Mouse (Mus musculus) kidney, postnatal 0 days (tissue): ENCODE measurements around the gene Uap1l1. TPM values are rescaled to one million over a fixed set of nuclear protein-coding genes. Genes with fewer than 3 reads are reported as not detected.

Source experiments
- ATAC-seq: fragments of 200-750 bp; cut with Nextera tagmentation; replicated peaks from 2 replicates; pipeline ENCODE4 v1.8.0; 2017; ENCODE audit warnings: low read depth, moderate number of reproducible peaks, moderate TSS enrichment, moderate library complexity; ENCODE audit not compliant: low FRiP score
- DNase-seq: peaks from one replicate; pipeline ENCODE4 v3.0.0-alpha.2; 2016; ENCODE audit warnings: low spot score
- H3K27ac ChIP-seq: fragments of 300-500 bp; sonication (generic); 2 replicates; pipeline ENCODE4 v1.5.1; 2014; ENCODE audit warnings: mild to moderate bottlenecking
- H3K27me3 ChIP-seq: fragments of 300-500 bp; sonication (generic); 2 replicates; pipeline ENCODE4 v1.6.1; 2014; ENCODE audit warnings: low read length, mixed read lengths; ENCODE audit not compliant: insufficient read depth
- H3K36me3 ChIP-seq: fragments of 300-500 bp; sonication (generic); 2 replicates; pipeline ENCODE4 v1.6.1; 2014; ENCODE audit warnings: low read length, mixed read lengths; ENCODE audit not compliant: insufficient read depth
- H3K4me1 ChIP-seq: fragments of 300-500 bp; sonication (generic); replicated peaks from 2 replicates; pipeline ENCODE4 v1.6.1; 2014; ENCODE audit warnings: antibody characterized with exemption, low read length, mixed read lengths; ENCODE audit not compliant: insufficient read depth
- H3K4me2 ChIP-seq: fragments of 300-500 bp; sonication (generic); 2 replicates; pipeline ENCODE4 v1.6.1; 2014; ENCODE audit warnings: mild to moderate bottlenecking, low read length, moderate library complexity, mixed read lengths
- H3K4me3 ChIP-seq: fragments of 300-500 bp; sonication (generic); replicated peaks from 2 replicates; pipeline ENCODE4 v1.5.1; 2014; ENCODE audit warnings: low read depth, low read length
- H3K9ac ChIP-seq: fragments of 300-500 bp; sonication (generic); 2 replicates; pipeline ENCODE4 v1.6.1; 2014; ENCODE audit warnings: low read depth, low read length
- H3K9me3 ChIP-seq: fragments of 300-500 bp; sonication (generic); replicated peaks from 2 replicates; pipeline ENCODE4 v1.6.1; 2016; ENCODE audit warnings: low read length, inconsistent platforms, mixed read lengths
- CTCF ChIP-seq: IDR thresholded peaks from 2 replicates; pipeline ENCODE4 v1.5.1; 2016; ENCODE audit warnings: antibody characterized with exemption, low read depth, mild to moderate bottlenecking, moderate library complexity
- WGBS: fragments of 180-500 bp; shearing (Covaris S2); extraction: QIAGEN DNeasy Blood & Tissue Kit; methylation state at CpG from one replicate; pipeline ENCODE4 v1.1.7; 2014; 5-methylcytosine and 5-hydroxymethylcytosine counted together
- polyA plus RNA-seq: library from polyadenylated mRNA; unstranded; fragments of >200 nt; fragmentation: Nextera tagmentation; extraction: Ambion mirVana; gene quantifications from 2 replicates; pipeline ENCODE4 v1.2.1, GENCODE M21; 2015

Gene Uap1l1
- polyA plus RNA-seq, 1 experiment from 2014 or later = 80.5 TPM

DNA sequence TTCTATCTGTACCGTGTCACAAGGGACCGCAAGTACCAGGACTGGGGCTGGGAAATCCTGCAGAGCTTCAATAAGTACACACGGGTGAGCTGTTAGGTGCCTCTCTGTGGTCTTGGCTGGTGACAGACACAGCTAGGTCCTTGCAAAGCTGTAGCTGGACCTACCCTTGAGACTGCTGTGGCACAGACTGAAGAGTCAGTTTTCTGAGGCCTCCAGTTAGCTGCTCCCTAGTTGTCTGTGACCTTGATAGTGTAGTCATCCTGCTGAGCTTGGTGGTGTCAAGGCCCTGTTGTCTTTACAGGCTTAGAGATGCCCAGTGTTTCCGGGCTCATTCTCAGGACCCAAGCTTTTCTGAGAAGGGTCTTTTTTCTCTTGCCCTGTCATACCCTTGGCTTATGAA, 16.0 kb downstream of the Uap1l1 start:
- DNase-seq (no peak), ATAC-seq (no peak)
- peaks cover 62% of the 10 kb centered on the region for H3K36me3 ChIP-seq
- no peaks in the 10 kb centered on the region for H3K27me3 ChIP-seq
- H3K27ac ChIP-seq = no peak overlapping the region
- 98% methylated on average over 4 of the region's 4 CpGs for WGBS
- TF ChIP-seq CTCF = no peak
- H3K9ac ChIP-seq = no peak overlapping the region
- no peaks in the 10 kb centered on the region for H3K9me3 ChIP-seq
- H3K4me3 ChIP-seq = no peak overlapping the region
- H3K4me2 ChIP-seq = no peak overlapping the region
- no peaks in the 10 kb centered on the region for H3K4me1 ChIP-seq

DNA sequence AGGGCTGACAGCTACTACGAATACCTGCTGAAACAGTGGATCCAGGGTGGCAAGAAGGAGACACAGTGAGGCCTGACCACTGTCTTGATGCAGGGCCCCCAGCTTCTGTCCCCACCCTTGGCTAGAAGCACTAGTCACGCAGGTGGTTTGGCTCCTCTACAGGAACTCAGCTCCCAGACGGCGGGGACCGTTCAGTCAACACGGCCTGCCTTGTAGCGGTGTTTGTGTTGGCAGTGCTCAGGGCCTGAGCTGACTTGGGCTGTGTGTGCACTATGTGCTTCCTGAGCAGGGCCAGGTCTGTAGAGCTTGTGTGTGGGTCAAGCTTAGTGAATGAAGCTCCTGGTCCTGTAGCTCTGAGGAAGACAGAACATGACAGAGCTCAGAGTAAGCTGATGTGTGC, 17.3 kb downstream of the Uap1l1 start:
- TF ChIP-seq CTCF = no peak
- H3K36me3 ChIP-seq = peaks cover 73% of the 10 kb centered on the region
- H3K27ac ChIP-seq = no peak overlapping the region
- no peaks in the 10 kb centered on the region for H3K4me1 ChIP-seq
- WGBS = 80% methylated on average over 7 of the region's 7 CpGs
- no peak overlapping the region for H3K4me3 ChIP-seq
- DNase-seq (no peak), ATAC-seq (no peak)
- no peak overlapping the region for H3K4me2 ChIP-seq
- no peaks in the 10 kb centered on the region for H3K27me3 ChIP-seq
- H3K9ac ChIP-seq = no peak overlapping the region
- H3K9me3 ChIP-seq = no peaks in the 10 kb centered on the region

DNA sequence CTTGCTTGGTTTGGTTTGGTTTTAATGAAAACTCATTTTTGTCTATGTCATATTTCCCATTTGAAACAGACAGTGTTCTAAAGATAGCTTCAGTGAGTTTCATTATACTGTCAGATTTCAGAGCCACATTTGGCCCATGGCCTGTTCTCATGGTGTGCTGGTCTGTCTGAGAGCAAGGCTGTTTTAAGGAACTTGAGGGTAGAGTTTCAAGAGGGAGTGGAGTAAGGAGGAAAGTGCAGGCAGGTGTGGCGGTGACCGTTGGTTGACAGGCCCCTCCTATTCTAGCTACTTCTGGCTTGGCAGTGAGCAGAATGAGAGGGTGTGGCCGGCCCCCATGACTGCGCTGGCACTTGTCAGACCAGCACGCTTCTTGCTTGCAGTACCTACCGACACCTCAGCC, 27.2 kb downstream of the Uap1l1 start:
- no peak for ATAC-seq
- H3K27ac ChIP-seq = no peak overlapping the region
- peaks cover 57% of the 10 kb centered on the region for H3K36me3 ChIP-seq

DNA sequence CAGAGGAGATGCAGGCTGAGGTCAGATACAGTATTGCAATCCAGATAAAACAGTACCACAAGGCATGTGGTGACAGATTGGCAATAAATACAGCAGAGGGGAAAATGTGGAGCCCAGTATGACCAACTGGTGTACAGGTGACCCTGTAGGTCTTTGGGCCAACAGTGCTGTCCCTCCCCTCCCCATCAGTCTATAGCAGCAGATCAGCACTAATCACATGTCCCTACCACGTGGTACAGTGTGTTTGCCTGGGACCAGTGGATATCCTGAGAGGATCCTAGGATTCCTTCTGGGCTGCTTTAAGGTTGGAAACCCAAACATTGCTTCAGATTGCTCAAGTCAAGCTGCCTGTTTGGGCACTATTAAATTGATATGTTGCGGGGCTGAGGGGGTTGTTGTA, 31.9 kb downstream of the Uap1l1 start:
- Histone ChIP-seq H3K27ac (no peak overlapping the region), H3K9ac (peak overlapping the region; percentile 78), H3K4me3 (peak overlapping the region; percentile 56), H3K36me3 (peaks cover 27% of the 10 kb centered on the region), H3K27me3 (no peaks in the 10 kb centered on the region), H3K4me1 (peaks cover 11% of the 10 kb centered on the region; the same call in 1 of the 2 replicates), H3K4me2 (peak overlapping the region; percentile 91), H3K9me3 (no peaks in the 10 kb centered on the region)
- ATAC-seq (no peak), DNase-seq (no peak)
- TF ChIP-seq CTCF = no peak
- WGBS = 81% methylated on average over 2 of the region's 2 CpGs

More for the DNA sequence above, 27.2 kb downstream of the Uap1l1 start:
- Histone ChIP-seq H3K4me2 (no peak overlapping the region), H3K9me3 (no peaks in the 10 kb centered on the region), H3K27me3 (no peaks in the 10 kb centered on the region), H3K4me1 (peaks cover 3% of the 10 kb centered on the region; the same call in 1 of the 2 replicates), H3K4me3 (no peak overlapping the region), H3K9ac (no peak overlapping the region)
- no peak for DNase-seq
- 86% methylated on average over 6 of the region's 6 CpGs for WGBS
- TF ChIP-seq CTCF = no peak

DNA sequence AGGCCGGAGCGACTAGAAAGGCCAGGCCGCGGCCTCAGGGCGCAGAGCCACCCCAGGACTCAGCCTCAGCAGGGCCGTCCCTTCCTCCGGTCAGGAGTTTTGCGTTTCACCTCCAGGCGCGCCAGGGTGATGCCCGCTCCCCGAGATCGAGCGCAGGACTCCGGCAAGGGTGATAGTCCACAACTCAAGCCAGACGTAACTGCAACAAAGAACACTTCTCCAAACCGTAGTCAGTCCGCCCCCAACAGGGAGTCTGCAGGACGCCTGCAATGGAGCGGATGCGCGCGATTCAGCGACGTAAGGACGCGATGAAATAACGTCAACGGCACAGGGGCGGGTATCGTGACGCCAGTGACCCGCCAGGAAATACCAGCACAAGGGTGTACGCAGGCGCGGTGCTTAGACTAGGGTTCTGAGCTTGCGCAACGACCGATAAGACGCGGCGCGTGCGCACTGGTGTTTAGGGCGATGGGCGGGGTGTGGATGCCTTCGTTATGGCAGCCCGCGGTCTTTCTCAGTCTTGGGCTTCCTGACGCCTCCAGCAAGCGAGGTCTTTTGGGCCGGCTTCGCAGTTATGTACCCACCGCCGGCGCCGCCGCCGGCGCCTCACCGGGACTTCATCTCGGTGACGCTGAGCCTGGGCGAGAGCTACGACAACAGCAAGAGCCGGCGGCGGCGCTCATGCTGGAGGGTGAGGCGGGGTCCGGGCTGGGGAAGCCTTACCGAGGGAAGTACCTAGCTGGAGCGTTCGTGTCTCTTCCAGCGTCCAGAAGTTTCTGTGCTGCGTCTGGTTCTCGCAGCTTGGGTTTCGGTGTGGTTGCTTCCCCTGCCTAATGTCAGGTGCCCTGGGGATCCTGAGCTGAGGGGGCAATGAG, 33.0 kb downstream of the Uap1l1 start, which contains the start of gene Man1b1:
Gene Man1b1, plus strand, starts transcription at position 53 of the 875 bp plus-strand sequence.
- Histone ChIP-seq H3K4me1 (peaks cover 11% of the 10 kb centered on the region; the same call in 1 of the 2 replicates), H3K27ac (peak within 1 kb of the TSS; percentile 75), H3K4me2 (peak within 1 kb of the TSS; percentile 91), H3K4me3 (peak within 1 kb of the TSS; percentile 56), H3K27me3 (no peaks in the 10 kb centered on the region), H3K9me3 (no peaks in the 10 kb centered on the region), H3K36me3 (peaks cover 21% of the 10 kb centered on the region), H3K9ac (peak within 1 kb of the TSS; percentile 78)
- peak; percentile 52; the same call in 1 of the 2 replicates for TF ChIP-seq CTCF
- peak; percentile 95 for ATAC-seq
- DNase-seq = peak; percentile 99
- WGBS = under 1% methylated on average over 78 of the region's 78 CpGs

DNA sequence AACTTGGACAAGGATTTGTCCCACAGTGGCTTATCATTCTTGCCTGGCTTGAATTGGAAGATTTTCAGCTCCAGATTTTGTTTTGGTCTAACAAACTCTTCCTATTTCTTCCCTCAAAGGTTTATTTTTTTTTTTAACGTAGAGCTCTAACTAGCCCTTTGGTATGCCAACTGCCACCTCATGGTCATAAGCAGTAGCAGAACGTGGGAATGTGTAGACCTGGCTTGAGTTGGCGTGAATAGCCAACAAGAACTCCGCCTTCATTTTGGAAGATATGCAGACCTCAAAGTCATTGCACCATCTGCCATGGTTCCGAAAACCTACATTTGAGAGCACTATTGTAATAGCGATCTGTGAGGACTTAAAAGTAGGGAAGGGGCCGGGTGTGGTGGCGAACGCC, 34.0 kb downstream of the Uap1l1 start:
- H3K27ac ChIP-seq = no peak overlapping the region
- ATAC-seq (no peak), DNase-seq (peak; percentile 15)
- WGBS = 64% methylated on average over 9 of the region's 9 CpGs
- peak overlapping the region; percentile 57 for H3K4me2 ChIP-seq
- peaks cover 11% of the 10 kb centered on the region; the same call in 1 of the 2 replicates for H3K4me1 ChIP-seq
- no peak overlapping the region for H3K9ac ChIP-seq
- peaks cover 19% of the 10 kb centered on the region for H3K36me3 ChIP-seq
- no peaks in the 10 kb centered on the region for H3K9me3 ChIP-seq
- peak; percentile 22; the same call in 1 of the 2 replicates for TF ChIP-seq CTCF
- H3K27me3 ChIP-seq = no peaks in the 10 kb centered on the region
- peak overlapping the region; percentile 56 for H3K4me3 ChIP-seq
